Mouse (Mus musculus) kidney, postnatal 14 days (tissue): ENCODE data around the gene Pkp3.

Experiments used
- DNase-seq: peaks from one replicate; pipeline ENCODE4 v3.0.0; 2022; ENCODE audit warnings: mixed read lengths

The Pkp3 gene

DNA sequence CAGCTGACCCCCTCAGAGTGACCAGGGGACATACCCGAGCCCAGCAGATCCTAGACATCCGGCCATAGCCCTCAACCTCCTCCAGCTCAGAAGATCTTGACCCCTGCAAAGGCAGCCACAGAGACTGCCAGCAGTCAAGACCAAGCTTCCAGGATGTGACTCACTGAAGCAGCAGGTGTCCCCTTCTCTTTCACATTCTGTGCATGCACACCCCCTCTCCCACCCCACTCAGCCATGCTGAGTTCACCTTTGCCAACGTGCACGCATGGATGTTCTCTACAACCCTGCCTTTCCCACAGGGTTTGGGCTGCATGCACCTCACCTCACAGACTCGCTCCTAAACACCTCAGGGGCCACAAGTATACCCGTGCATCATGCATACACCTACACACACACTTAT is 18.0 kb downstream of the Pkp3 start:
- no peak for DNase-seq

DNA sequence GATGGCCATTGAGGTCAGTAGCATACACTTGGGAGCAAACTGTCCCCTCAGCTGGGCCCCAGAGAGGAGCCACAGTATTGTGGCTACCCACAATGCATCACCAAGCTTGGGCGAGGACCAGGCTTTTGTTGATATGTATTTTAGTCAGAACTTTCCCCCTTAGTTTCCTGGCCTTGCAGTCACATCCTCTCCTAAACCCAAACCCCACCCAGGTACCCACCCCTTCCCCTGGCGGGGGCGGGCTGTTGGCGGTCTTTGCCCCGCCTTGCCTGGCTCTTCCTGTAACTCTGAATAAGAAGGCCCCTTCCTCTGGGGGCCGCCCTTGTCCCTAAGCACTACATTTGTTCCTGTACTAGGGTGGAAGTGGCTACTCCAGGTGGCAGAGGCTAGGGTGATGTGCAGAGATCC is 18.6 kb downstream of the Pkp3 start:
- peak; percentile 81 for DNase-seq

DNA sequence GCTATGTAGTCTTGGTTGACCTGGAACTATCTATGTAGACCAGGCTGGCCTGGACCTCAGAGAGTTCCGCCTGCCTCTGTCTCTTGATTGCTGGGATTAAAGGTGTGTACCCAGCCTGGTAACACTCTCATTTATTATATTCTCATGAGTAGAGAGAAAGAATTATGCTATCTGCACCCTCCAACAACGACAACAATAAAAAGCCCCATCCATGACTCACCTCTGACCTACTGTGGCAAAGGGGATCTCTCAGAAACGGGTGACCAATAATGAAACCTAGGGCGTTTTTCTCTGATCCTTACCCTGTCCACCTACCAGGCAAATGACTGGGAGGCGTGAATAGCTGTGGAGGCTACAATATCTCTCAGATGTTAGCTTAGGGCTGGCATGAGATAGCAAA is 19.2 kb downstream of the Pkp3 start:
- DNase-seq, result no peak

DNA sequence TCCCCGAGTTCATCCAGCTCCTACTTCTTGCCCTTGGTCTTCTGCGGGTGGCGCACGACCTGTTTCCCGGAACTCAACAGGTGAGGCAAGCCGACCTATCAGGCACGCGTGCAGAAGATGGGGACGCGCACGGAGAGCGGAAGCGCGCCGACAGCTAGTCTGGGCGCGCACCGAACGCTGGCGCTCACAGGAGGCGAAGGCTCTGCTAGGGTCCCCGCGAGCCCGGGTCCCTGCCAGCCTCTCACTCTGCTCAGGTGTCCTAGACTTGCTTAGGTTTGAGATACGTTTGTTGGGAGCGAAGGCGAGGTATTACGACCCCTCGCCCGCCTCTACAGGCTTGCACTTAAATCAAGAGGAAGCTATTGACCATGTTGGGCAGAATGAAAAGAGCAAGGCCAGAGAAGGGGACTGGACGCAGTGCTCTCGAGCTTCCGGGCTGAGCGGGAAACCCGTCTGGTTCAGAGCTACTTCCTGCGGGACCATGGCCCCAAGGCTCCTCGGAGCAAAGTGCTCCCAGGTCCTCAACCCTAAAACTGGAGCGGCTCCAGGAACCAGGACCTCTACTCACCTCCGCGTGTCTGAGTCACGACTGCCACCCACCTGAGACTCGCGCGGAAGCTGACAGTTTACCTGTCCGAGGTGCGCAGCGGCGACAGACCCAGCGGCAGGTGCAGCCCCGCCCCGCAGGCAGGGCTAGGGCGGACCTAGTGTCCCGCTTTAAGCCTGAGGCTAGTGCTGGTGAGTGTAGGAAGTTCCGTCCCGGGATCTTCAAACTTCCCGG is 22.1 kb downstream of the Pkp3 start, which contains the start of gene Sigirr:
TSS of gene Sigirr (minus strand) at position 662 of the 781 bp plus-strand sequence.
- peak; percentile 72 for DNase-seq

DNA sequence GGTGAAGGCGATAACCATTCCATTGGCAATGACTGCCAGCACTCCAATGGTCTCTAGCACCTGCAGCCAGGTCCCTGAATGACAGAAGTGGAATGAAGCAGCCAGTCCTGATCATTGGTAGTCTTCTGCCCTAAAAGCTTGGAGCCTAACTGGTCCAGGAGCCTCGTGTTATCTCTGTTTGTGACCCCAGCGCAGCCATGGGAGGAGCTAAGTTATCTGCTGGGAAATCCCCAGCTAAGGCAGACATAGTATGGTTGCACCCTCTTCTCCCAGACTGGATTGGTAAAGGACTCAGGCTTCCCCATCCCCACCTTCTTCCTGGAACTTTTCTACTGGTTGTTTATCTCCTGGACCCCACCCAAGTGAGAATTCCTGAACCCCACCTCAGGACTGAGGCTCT is 25.1 kb downstream of the Pkp3 start:
- no peak for DNase-seq

DNA sequence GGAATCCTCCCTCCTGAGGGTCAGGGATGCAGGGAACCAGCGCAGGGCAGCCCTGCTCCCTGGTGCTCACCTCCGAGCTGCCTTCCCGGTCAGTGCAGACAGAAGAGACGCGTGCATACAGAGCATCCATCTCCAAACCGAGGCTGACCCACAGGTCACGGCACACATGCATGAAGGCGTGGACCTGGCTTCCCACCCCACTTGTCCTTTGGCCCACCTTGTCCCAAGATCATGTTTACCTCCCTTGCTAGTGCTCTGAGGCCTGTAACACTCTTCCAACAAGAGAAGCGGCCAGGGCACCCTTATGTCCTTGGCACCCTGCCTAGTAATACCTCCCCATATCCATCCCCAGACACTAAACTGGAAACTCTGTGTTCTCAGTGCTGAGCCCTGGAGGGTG is 37.9 kb downstream of the Pkp3 start:
- no peak for DNase-seq

DNA sequence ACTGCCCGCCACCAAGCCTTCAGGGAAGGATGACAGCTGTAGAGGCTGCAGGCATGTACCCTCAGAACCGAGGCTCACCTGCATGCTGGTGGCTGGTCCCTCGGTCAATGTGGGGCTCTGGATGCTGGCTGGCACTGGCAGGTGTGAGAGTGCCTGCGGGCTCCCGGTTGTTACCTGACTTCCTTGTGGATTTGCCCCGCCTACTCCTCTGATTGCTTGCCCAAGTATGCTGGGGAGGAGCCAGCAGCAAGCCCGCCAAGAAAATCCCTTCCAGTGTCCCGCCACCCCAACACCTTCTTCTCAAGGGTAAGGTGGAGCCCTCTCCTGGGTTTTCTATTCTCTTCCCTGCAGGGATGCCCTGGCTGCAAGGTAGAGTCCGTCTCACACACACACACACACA is 39.6 kb downstream of the Pkp3 start, which contains the start of gene Ano9:
TSS of gene Ano9 (minus strand) at position 171 of the 400 bp plus-strand sequence.
- DNase-seq, result peak; percentile 78

DNA sequence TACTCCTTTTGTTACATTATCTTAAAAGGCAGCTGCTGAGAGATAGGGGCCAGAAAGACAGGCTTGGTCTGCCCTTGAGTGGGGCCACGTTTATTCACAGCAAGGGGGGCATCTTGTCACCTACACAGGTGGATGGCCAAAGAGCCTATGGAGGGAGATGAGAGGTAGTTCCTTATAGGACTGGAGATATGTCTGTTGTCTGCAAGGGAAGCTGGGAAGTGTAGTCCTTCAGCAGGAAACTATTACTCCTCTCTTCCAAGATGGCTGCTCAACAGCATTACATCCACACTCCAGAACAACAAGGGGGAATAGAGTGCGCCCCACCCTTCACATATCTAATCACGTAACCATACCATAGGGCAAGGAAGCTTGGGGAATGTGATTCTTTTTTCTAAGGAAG is 41.5 kb downstream of the Pkp3 start:
- no peak for DNase-seq

DNA sequence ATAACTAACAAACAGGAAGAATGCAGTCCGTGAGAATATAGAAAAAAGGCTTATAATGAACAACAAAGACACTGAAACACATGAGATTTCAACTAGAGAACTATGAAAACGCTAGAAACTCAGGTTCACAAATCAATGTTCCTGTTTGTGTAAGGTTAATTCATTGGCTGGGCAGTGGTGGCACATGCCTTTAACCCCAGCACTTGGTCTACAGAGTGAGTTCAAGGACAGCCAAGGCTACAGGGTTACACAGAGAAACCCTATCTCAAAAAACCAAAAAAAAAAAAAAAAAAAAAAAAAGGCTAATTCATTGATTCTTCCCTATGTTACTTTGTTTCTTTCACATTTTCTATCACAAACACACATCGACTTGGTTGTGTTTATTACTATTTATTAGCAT is 42.6 kb downstream of the Pkp3 start:
- DNase-seq, result no peak

DNA sequence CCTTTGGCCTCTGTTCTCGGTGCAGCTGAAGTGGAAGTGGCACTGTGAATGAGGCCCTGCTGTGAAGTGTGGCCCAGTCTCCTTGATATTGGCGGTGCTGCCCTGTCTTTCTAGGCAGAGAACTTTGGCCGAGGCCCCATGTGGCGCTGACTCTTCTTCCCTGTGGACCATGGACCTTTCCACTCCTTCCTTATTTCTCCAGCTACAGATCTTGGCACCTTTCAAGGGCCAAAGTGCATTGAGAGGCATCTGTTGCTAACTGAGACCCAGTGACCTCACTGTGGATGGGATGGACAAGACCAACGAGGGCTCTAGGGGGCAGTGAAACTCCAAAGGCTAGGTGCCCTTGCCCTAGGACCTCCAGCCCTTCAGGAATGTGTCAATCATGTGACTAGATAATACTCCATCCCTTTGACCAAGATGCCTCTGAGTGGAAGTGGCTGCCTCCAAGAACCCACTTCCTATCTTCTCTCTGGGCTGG is 43.1 kb downstream of the Pkp3 start:
- peak; percentile 87 for DNase-seq

DNA sequence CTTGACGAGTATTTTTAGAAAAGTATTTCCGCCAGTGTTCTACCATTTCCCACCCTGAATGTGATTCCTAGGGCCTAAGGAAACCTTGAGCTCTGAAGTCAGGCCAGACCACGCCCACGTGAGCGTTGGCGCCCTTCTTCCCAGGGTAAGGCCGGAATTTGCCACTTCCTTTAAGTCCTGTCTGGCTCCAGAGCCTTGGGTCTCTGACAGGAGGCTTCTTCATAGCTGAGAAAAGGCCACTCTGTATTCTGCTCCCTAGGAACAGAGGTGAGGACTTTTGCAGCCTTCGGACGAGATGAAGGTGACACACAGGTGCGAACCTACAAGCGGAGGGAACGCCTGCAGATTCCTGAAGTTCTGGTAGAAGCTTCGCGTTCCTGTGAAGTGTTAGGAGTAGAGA is 44.2 kb downstream of the Pkp3 start, which contains the start of gene Ptdss2:
TSS of gene Ptdss2 (plus strand) at position 138 of the 400 bp plus-strand sequence.
- DNase-seq, result peak; percentile 84

DNA sequence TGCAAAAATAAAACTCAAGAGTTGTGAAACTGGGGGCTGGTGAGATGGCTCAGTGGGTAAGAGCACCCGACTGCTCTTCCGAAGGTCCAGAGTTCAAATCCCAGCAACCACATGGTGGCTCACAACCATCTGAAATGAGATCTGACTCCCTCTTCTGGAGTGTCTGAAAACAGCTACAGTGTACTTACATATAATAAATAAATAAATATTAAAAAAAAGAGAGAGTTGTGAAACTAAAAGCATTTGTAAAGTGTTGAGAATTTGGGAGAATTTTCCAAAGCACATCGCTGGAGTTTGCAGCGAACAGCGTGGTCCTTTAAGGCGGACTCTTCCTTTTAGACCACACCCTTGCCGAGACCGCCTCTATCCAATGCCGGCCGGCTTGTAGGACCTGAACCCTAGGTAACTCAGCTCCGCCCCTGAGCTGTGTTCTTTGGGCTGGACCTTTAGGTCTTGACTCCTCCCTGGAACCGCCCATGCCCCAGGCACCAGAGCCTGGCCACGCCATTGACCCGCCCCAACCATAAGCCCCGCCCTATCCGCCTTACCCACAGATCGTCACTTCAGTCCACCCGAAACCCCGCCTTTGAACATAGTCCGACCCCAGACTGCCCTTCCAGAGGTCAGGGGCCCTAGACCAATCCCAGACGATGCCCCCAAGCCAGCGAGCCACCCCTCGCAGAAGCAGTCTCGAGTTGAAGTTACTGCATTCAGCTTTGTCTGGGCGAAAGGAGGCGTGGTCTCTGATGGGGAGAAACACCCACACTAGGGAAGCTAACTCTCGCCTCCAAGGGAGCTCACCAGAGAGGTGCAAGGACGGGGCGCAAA is 44.9 kb downstream of the Pkp3 start:
- peak; percentile 98 for DNase-seq

DNA sequence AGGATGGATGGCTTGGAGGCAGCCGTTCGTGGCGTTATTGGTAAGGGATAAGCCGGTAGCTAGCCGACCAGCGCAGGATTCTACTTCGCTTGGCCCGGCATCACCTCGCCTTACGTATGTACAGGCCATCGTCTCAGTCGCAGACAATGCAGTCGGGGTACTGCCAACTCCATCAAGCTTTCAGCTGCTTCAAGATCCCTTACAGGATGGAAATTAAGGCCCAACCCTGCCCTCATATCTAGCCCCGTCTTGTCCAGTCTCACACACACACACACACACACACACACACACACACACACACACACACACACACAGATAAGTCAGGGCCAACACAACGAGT is 45.5 kb downstream of the Pkp3 start:
- no peak for DNase-seq

DNA sequence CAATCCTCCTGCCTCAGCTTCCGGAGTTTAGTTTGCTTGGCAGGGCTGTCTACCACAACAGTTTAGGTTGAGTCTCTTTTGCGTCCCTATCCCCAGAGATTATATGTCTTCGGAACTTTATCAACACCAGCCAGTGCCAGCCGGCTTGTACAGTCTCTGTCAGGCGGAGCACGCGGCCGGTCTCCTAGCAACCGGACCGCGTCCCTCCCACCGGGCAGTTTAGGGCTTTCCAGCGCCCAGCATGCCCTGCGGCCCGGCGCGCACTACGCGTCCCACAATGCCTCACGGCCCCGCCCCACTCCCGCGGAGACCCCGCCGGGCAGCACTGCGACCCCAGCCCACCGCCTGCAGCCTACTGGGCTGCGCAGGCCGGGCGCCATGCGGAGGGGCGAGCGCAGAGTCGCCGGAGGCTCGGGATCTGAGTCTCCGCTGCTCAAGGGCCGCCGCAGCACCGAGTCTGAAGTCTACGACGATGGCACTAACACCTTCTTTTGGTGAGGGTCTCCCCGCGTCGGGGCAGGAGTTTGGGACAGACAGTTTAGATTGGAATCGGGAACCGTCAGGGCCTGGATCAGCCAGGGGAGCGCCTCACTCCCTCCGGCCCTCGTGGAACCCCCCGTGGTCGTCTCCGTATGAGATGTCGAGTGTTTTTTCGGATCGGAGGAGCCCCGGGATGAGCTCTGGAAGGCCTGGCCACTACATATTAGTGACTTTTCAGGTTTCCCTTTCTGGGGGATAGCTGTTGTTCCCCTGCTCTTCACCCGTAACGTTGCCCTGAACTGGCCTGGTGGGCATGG is 53.2 kb downstream of the Pkp3 start:
- DNase-seq, result peak; percentile 95

DNA sequence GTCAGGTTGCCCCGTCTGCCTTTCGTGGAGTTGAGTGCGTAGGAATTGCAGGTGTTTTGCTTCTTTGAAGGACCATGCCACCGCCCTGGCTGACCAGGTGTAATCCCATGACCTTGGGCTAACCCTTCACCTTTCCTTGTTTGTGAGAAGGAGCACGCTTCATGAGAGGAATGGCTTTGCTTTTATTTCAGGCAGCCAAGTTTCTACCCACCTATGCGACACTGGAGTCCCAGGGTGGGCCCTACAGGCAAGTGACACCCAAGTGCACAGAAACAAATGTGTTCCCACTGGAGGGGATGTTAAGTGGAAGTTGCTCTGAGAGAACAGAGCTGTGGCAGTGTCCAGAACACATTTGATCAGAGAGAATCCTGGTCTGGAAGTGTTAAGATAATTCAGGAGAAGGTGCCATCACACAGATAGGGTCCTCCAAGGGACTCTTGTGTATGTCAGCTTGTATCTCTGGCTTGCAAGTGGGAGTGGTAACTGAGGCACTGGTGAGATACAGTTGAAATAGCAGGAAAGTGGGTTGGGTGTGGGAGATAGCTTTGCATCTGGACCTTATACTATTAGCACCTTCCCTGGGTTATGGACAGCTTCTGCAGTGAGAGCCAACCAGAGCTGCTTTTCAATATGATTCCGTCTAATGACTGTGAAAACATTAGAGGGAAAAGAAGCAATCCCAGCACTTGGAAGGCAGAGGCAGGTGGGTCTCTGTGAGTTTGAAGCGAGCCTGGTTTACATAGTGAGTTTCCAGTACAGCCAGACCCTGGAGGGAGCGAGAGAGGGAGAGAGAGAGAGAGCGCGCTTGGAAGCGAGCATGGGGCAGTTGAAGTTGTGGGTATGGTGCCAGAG is 54.1 kb downstream of the Pkp3 start:
- peak; percentile 19 for DNase-seq
